Mouse (Mus musculus) 416B (cell line): ENCODE results near the gene Wdr5b.

Experiments used
- DNase-seq: peaks from one replicate; pipeline ENCODE4 v3.0.0; 2011; ENCODE audit warnings: low read depth

Wdr5b gene

DNA sequence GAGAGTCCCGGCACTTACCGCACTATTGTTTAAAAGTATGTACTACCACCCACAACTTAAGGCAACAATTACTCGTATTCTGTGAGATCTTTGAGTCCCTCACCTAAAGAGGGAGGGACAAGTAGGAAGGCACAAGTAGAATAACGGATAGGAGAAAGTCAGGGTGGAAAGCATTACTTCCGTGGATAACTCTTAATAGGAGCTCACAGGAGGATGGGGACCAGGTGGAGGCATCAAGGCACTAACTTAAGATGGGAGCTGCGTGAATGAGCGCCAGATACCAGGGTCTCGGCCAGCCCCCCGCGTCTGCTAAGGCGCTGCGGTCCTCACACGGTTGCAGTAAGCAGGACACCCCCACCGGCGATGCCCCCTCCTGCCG lies 30.1 kb downstream of the Wdr5b start:
- no peak for DNase-seq

DNA sequence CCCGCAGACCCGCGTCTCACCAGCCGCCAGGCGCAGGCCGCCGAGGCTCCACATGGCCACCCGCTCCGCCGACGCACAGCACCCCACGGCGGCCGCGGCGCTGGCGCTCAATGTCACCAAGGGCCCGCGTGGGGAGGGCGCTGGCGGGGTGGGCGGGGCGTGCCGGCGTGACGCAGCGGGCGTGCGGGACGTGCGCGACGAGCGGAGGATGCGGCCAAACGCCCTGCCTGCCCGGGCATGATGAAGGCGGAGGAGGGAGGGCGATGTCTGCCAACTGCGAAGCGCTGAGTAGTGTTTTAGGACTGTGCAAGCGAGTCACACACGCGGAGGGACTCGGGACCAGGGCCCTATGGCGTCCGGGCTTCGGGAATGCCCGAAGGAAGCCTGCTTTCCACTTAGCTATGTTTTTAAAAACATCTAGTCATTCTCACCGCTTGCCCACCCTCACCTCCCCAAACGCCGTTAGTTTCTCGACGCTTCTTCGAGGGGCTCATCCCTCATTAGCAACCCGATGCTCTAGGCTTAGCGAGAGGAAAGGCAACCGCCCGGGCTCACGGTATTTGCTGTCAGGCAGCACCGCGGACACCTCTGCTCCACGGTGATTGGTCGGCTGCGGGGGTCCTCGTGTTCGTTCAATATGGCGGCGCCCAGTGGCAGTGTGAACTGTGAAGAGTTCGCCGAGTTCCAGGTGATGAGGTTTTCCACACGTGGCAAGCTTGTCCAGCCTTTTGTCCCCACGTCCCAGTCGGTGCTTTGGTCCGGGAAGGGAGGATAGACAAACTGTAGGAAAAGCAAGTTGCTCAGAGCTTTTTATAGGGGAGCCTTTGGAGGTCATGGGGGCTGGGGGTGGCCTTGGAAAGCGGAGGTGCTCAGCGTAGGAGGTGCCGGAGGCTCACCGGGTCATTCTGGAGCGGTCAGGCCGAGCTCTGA lies 30.7 kb downstream of the Wdr5b start, which contains the start of the genes Fam162a and Ccdc58:
Fam162a (minus strand) TSS at position 145 of the 930 bp plus-strand sequence.
Ccdc58 (plus strand) TSS at position 236 of the 930 bp plus-strand sequence.
- DNase-seq = peak; percentile 92

DNA sequence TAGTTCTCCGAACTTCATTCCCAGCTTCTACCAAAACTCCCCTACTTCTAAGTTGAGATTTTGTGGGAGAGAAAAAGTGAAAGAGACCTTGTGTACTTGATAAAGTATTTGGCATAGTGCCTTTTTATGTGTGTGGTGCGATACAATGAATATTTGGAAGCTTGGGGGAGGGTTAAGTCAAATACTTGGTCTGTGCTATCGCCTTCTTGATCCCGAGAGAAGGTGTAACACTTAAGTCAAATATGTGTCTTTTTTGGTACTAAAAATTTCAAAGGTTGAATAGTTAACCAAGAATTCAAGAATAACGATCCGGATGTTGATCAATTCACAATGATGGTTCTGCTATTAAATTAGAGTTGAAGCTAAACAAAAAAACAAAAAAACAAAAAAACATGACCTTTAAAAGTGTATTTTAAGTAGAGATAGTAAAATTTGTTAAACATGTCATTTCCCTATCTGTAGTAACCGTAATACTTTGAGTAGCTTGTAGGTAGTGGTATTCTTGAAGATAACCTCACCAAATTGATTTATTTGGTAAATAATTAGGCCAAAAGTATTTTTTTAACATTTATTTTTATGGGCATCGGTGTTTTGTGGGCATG lies 31.5 kb downstream of the Wdr5b start:
- no peak for DNase-seq

DNA sequence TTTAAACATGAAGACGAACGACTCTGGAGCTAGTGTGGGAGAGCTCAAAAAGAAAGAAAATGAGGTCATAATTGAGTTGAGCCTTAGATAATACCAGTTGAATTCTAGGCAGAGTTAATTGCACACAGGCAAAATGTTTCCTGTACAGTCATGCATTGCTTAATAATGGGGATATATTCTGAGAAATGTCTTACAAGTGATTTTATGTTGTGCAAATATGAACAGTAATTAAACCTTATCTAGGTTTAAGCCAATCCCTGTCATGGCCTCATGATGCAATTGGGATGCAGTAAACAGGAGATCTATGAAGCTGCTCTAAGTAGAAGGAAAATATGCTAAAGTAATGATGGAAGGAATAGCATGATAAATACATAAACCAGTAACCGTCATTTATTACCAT lies 33.8 kb downstream of the Wdr5b start:
- peak; percentile 63 for DNase-seq

DNA sequence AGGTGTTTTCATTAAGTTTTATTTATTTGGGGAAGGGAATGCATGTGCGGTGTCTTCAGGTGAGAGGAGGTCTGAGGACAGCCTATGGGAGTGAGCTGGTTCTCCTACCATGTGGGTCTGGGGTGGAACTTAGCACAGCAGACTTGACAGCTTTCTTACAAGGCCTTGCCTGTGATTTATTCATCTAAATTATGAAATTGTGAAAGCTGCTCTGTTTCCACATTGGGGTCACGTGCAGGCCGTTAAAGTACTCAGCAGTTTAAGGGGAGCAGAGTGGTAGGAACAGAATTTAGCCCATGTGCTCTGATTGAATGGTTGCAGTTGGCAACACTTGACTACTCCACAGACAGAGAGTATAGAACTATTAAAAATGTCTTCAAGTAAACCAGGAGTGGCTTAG lies 38.9 kb downstream of the Wdr5b start:
- no peak for DNase-seq

DNA sequence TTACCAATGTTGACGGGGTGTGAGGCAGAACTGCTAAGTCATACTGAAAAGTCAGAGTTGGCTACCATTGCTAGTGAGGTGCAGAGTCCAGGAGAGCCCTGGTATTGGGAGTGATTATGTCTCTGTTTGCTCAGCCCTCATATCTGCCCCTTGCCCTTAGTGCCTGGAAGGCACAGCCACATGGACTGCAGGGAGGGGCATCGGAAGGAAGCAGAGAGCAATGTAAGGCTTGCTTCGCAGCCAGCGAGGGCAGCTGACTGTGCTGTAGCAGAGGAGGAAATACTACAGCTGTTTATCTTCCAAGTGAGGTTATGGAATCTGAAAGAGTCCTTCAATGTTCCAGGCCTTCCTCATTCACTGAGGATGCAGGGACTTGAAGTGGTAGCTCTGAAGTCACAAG lies 46.9 kb downstream of the Wdr5b start:
- DNase-seq = no peak

DNA sequence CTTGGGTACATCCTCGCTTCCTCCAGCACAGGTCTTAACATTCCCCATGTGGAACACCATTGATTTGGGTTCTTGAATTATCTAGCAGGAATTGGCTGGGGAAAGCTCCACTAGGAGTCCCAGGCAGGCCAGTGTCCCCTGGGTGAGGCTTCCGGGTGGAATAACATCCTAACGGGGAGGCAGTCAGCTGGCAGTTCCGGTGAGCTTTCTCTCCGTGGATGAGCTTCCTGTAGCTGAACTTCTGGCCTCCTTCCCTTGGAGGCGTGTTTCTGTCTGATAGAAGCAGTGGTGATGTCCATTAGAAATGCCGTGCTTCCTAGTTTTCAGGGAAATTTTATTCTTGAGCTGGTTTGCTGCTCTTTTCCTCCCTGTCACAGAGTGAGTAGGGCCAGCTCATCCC lies 48.1 kb downstream of the Wdr5b start:
- DNase-seq = no peak

DNA sequence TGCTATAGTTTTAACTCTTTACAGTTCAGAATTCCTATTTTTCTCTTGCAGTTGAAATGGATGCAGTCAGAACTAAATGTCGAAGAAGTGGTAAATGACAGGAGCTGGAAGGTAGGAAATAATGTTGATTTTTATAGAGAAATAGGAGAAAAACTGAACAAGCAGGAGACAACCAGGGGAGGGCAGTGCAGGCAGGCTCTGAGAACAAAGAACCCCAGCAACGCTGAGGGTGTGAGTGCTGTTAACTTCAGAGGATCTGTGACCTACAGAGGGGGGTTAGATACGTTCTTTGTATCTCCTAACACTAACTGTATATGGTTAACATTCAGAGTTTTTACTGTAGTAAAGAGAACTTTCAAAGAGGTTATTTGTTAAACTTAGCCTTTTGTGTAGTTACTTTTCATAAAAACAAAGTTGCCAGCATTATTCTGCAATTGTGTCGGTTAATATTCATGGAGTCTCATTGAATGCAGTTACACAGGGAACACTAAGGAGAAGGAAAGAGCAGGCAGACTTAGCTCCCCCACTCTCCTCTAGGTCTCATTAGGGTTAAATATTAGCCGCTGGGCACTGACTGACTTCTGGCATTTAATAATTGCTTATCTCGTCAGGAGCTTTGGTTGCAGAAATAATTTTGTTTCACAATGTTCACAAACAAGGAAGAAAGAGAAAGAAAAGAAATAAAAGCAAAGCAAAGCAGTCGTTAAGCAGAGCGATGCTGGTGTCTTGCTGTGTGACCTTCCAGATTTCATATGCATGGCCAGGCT lies 49.0 kb downstream of the Wdr5b start:
- DNase-seq = peak; percentile 24

DNA sequence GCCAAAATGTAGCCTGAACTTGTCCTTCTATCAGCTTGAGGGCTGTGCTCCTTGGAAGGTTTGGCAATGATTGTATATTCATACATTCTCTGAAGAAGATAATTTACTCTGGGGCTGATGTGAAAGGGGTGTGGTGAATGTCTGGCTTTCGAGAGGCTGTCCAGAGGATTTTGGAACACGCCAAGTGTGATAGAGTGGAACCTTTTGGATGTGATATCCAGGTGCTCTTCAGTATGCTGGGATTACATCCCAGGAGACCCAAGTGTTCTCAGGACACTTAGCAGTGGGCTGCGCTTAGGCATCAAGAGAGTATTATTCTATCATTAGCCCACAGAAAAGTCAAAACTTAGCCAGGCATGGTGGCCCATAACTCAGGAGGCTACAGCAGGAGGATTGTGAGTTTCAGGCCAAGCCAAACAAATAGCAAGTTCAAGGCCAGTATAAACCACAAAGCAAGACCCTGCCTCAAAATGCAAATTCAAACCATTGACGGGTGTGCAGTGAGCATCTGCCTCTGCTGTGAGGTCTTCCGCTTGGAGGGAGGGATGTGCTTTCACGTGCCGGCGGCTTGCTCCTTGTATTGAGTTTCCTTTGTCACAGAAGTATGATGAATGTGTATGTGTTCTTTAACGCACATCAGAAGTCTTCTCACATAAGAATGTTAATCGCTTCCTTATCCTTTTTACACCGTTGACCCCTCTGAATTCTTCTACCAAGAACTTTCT lies 50.0 kb downstream of the Wdr5b start:
- no peak for DNase-seq
